Mouse (Mus musculus): ENCODE data around the gene St3gal3. TPM values are rescaled to one million over a fixed set of nuclear protein-coding genes. Genes with fewer than 3 reads are reported as not detected.

St3gal3 gene
- polyA plus RNA-seq, 1 experiment, result 71.2 TPM

GRCm38 (mm10) chr4:117984206-117984605, 150.5 kb downstream of the St3gal3 start:
- no peak overlapping the region for H3K27ac ChIP-seq (ENCODE audit: insufficient read depth, low read length)
- TF ChIP-seq POLR2A (IDR thresholded peaks at IDR 0.05; ENCODE audit: borderline replicate concordance, insufficient read depth, low read length), result no peak
- no peak for TF ChIP-seq CTCF (IDR thresholded peaks at IDR 0.05; ENCODE audit: borderline replicate concordance, insufficient read depth, low read depth, low read length)
- peaks cover 31% of the 10 kb centered on the region for H3K4me1 ChIP-seq (ENCODE audit: control insufficient read depth, insufficient read depth, low read length)
- no peak for DNase-seq
- no peaks in the 10 kb centered on the region for H3K27me3 ChIP-seq (ENCODE audit: control insufficient read depth, insufficient read depth, low read length)
- no peak overlapping the region for H3K4me3 ChIP-seq (replicated peaks; ENCODE audit: insufficient read depth, low read depth, low read length)
- 95% methylated on average over 3 of the region's 3 CpGs for WGBS

GRCm38 (mm10) chr4:117982706-117983105, 152.0 kb downstream of the St3gal3 start:
- Histone ChIP-seq H3K27ac (ENCODE audit: insufficient read depth, low read length) (no peak overlapping the region), H3K4me3 (replicated peaks; ENCODE audit: insufficient read depth, low read depth, low read length) (no peak overlapping the region), H3K4me1 (ENCODE audit: control insufficient read depth, insufficient read depth, low read length) (peaks cover 25% of the 10 kb centered on the region), H3K27me3 (ENCODE audit: control insufficient read depth, insufficient read depth, low read length) (no peaks in the 10 kb centered on the region)
- WGBS, result 57% methylated on average over 7 of the region's 7 CpGs
- no peak for DNase-seq
- TF ChIP-seq POLR2A (IDR thresholded peaks at IDR 0.05; ENCODE audit: borderline replicate concordance, insufficient read depth, low read length), result no peak
- TF ChIP-seq CTCF (IDR thresholded peaks at IDR 0.05; ENCODE audit: borderline replicate concordance, insufficient read depth, low read depth, low read length), result no peak

GRCm38 (mm10) chr4:117981518-117981917, 153.2 kb downstream of the St3gal3 start:
- DNase-seq, result no peak
- Histone ChIP-seq H3K4me3 (replicated peaks; ENCODE audit: insufficient read depth, low read depth, low read length) (no peak overlapping the region), H3K27me3 (ENCODE audit: control insufficient read depth, insufficient read depth, low read length) (no peaks in the 10 kb centered on the region), H3K4me1 (ENCODE audit: control insufficient read depth, insufficient read depth, low read length) (peaks cover 27% of the 10 kb centered on the region), H3K27ac (ENCODE audit: insufficient read depth, low read length) (no peak overlapping the region)
- WGBS, result 90% methylated on average over 4 of the region's 5 CpGs
- TF ChIP-seq CTCF (IDR thresholded peaks at IDR 0.05; ENCODE audit: borderline replicate concordance, insufficient read depth, low read depth, low read length), result no peak
- TF ChIP-seq POLR2A (IDR thresholded peaks at IDR 0.05; ENCODE audit: borderline replicate concordance, insufficient read depth, low read length), result no peak

GRCm38 (mm10) chr4:117980161-117980560, 154.6 kb downstream of the St3gal3 start:
- WGBS, result 95% methylated on average over 4 of the region's 4 CpGs
- no peak overlapping the region for H3K4me3 ChIP-seq (replicated peaks; ENCODE audit: insufficient read depth, low read depth, low read length)
- no peak for DNase-seq
- H3K4me1 ChIP-seq (ENCODE audit: control insufficient read depth, insufficient read depth, low read length), result peaks cover 21% of the 10 kb centered on the region
- H3K27me3 ChIP-seq (ENCODE audit: control insufficient read depth, insufficient read depth, low read length), result no peaks in the 10 kb centered on the region
- no peak overlapping the region for H3K27ac ChIP-seq (ENCODE audit: insufficient read depth, low read length)
- TF ChIP-seq POLR2A (IDR thresholded peaks at IDR 0.05; ENCODE audit: borderline replicate concordance, insufficient read depth, low read length) (no peak), CTCF (IDR thresholded peaks at IDR 0.05; ENCODE audit: borderline replicate concordance, insufficient read depth, low read depth, low read length) (no peak)

- H3K27me3 ChIP-seq (ENCODE audit: control insufficient read depth, insufficient read depth, low read length), result no peaks in the 10 kb centered on the region
- no peak overlapping the region for H3K4me3 ChIP-seq (replicated peaks; ENCODE audit: insufficient read depth, low read depth, low read length)
- TF ChIP-seq POLR2A (IDR thresholded peaks at IDR 0.05; ENCODE audit: borderline replicate concordance, insufficient read depth, low read length), result no peak
- TF ChIP-seq CTCF (IDR thresholded peaks at IDR 0.05; ENCODE audit: borderline replicate concordance, insufficient read depth, low read depth, low read length), result no peak
- H3K27ac ChIP-seq (ENCODE audit: insufficient read depth, low read length), result no peak overlapping the region
- 95% methylated on average over 4 of the region's 4 CpGs for WGBS
- peaks cover 11% of the 10 kb centered on the region for H3K4me1 ChIP-seq (ENCODE audit: control insufficient read depth, insufficient read depth, low read length)
- DNase-seq, result no peak
Observed at GRCm38 (mm10) chr4:117979181-117979580, 155.5 kb downstream of the St3gal3 start.

- no peak for TF ChIP-seq CTCF (IDR thresholded peaks at IDR 0.05; ENCODE audit: borderline replicate concordance, insufficient read depth, low read depth, low read length)
- TF ChIP-seq POLR2A (IDR thresholded peaks at IDR 0.05; ENCODE audit: borderline replicate concordance, insufficient read depth, low read length), result no peak
- no peak overlapping the region for H3K4me3 ChIP-seq (replicated peaks; ENCODE audit: insufficient read depth, low read depth, low read length)
- WGBS, result 81% methylated on average over 9 of the region's 9 CpGs
- no peak overlapping the region for H3K27ac ChIP-seq (ENCODE audit: insufficient read depth, low read length)
- H3K27me3 ChIP-seq (ENCODE audit: control insufficient read depth, insufficient read depth, low read length), result no peaks in the 10 kb centered on the region
- no peak for DNase-seq
- peaks cover 9% of the 10 kb centered on the region for H3K4me1 ChIP-seq (ENCODE audit: control insufficient read depth, insufficient read depth, low read length)
Observed at GRCm38 (mm10) chr4:117978282-117978681, 156.4 kb downstream of the St3gal3 start.

GRCm38 (mm10) chr4:117977841-117978240, 156.9 kb downstream of the St3gal3 start:
- no peak overlapping the region for H3K27ac ChIP-seq (ENCODE audit: insufficient read depth, low read length)
- H3K4me3 ChIP-seq (replicated peaks; ENCODE audit: insufficient read depth, low read depth, low read length), result no peak overlapping the region
- H3K27me3 ChIP-seq (ENCODE audit: control insufficient read depth, insufficient read depth, low read length), result no peaks in the 10 kb centered on the region
- no peak for DNase-seq
- no peak for TF ChIP-seq POLR2A (IDR thresholded peaks at IDR 0.05; ENCODE audit: borderline replicate concordance, insufficient read depth, low read length)
- TF ChIP-seq CTCF (IDR thresholded peaks at IDR 0.05; ENCODE audit: borderline replicate concordance, insufficient read depth, low read depth, low read length), result no peak
- WGBS, result 92% methylated on average over 11 of the region's 11 CpGs
- H3K4me1 ChIP-seq (ENCODE audit: control insufficient read depth, insufficient read depth, low read length), result peaks cover 6% of the 10 kb centered on the region

GRCm38 (mm10) chr4:117977371-117977770, 157.3 kb downstream of the St3gal3 start:
- Histone ChIP-seq H3K4me3 (replicated peaks; ENCODE audit: insufficient read depth, low read depth, low read length) (no peak overlapping the region), H3K4me1 (ENCODE audit: control insufficient read depth, insufficient read depth, low read length) (peaks cover 3% of the 10 kb centered on the region; the same call in 1 of the 2 replicates), H3K27ac (ENCODE audit: insufficient read depth, low read length) (no peak overlapping the region), H3K27me3 (ENCODE audit: control insufficient read depth, insufficient read depth, low read length) (no peaks in the 10 kb centered on the region)
- TF ChIP-seq CTCF (IDR thresholded peaks at IDR 0.05; ENCODE audit: borderline replicate concordance, insufficient read depth, low read depth, low read length) (no peak), POLR2A (IDR thresholded peaks at IDR 0.05; ENCODE audit: borderline replicate concordance, insufficient read depth, low read length) (no peak)
- DNase-seq, result no peak
- 85% methylated on average over 9 of the region's 9 CpGs for WGBS

All from cerebellum, adult 2 months (tissue).